Mouse (Mus musculus): Measurements from ENCODE around the gene Cacng6. TPM values are rescaled to one million over a fixed set of nuclear protein-coding genes. Genes with fewer than 3 reads are reported as not detected.

The Cacng6 gene
- polyA plus RNA-seq, 1 experiment: 0.12 TPM

DNA sequence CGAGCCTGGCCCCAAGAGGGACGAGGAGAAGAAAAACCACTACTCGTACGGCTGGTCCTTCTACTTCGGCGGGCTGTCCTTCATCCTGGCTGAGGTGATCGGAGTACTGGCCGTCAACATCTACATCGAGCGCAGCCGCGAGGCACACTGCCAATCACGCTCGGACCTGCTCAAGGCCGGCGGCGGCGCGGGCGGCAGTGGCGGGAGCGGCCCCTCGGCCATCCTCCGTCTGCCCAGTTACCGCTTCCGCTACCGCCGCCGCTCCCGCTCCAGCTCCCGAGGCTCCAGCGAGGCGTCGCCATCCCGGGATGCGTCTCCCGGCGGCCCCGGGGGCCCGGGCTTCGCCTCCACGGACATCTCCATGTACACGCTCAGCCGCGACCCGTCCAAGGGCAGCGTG, 9.1 kb upstream of the Cacng6 start:
- no peak for DNase-seq (ENCODE audit: low read depth, low spot score)
- WGBS: under 1% methylated on average over 47 of the region's 47 CpGs

- DNase-seq (ENCODE audit: low read depth, low spot score): no peak
- 1% methylated on average over 59 of the region's 60 CpGs for WGBS
Measured at GRCm38 (mm10) chr7:3415378-3415777, 8.6 kb upstream of the Cacng6 start.

GRCm38 (mm10) chr7:3419941-3420340, 4.1 kb upstream of the Cacng6 start:
- no peak for DNase-seq (ENCODE audit: low read depth, low spot score)
- 40% methylated on average over 6 of the region's 6 CpGs for WGBS

DNA sequence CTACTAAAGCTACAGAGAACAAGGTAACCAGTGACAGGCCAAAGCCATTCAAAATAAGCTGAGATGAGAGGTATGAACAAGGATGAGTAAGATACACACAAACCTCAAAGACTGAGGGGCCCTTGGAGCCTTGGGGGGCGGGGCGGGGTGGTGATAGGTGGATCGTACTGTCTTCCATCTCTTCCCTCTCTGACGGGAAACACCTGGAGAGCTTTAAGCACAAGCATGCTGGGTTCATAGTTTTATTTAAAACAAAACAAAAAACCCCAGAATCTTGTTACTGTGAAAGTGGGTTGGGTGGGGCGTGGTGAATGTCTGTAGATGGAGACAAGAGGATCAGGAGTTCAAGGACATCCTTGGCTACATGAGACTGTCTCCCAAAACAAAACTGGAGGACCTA, 3.5 kb upstream of the Cacng6 start:
- no peak for DNase-seq (ENCODE audit: low read depth, low spot score)
- 58% methylated on average over 5 of the region's 5 CpGs for whole genome bisulfite sequencing

DNA sequence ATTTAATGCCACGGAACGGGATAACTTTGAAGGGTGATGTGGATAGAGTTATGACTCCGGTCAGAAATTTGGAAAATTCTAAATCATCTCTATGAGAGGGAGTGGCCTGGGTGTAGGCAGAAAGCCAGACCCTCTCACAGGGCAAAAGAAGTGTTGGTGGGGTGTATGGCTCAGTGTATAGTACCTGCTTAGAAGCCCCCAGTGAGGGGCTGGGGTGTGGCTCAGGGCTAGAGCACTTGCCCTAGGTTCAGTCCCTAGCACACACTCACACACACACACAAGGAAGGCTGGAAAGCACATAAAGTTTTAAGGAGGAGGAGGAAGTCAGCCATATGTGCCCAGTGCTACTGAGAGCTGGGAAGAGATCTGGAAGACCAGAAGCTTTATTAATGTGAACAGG, 2.7 kb upstream of the Cacng6 start:
- WGBS: 72% methylated on average over 3 of the region's 3 CpGs
- DNase-seq (ENCODE audit: low read depth, low spot score): no peak

DNA sequence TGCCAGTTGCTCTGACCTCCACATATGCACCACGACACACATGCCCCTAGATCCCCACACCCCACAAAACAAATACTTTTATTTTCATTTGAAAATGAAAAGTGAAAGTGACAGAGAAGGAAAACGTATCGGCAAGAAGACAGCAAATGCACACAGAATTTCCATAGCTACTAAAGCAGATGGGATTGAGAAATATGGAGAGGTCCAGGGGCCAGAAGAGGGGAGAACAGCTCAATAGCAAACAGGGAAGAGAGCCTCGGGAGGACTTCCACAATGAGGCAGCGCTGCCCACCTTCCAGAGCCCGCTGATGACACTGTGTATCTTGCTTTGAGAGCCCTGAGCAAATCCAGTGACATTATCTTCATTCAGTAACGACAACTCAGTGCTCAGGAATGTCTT, 1.9 kb upstream of the Cacng6 start:
- 30% methylated on average over 7 of the region's 7 CpGs for WGBS
- DNase-seq (ENCODE audit: low read depth, low spot score): no peak

DNA sequence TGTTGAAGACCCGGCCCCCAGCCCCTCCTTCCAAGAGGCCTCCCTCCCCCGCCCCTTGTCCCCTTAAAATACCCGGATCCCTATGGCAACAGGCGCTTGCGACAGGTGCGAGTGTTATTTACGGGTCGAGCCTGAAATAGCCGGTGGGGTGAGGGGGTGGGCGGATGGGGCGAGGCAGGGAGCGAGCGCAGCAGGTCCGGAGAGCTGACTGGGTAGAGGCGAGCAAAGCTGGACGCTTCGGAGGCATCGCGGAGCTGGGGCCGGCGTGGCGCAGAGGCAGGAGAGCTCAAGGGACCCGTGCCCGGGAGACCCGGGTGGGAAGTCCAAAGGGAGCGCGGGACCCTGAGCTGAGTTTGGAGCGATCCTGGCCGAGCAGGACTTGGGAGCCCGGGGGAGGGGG, 565 bp upstream of the Cacng6 start:
- 4% methylated on average over 25 of the region's 30 CpGs for WGBS
- DNase-seq (ENCODE audit: low read depth, low spot score): no peak

DNA sequence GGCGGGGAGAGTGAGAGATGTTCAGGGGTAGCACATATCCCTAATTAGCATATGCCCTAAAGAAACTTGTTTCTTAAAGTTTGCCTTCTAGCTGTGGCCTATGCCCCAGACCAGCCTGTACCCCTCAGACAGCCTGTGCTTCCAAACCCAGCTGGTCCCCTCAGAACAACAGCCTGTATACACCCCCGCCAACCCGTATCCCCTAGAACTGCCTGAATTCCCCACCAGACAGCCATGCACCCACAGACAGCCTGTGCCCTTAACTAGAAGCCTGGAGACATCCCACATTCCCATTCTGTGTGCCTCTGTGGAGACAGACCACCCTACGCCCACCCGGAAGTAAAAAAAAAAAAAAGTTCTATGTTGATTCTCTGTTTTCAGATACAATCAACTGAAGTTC, 1.1 kb downstream of the Cacng6 start:
- WGBS: 82% methylated on average over 5 of the region's 5 CpGs
- no peak for DNase-seq (ENCODE audit: low read depth, low spot score)

GRCm38 (mm10) chr7:3430161-3430560, 6.2 kb downstream of the Cacng6 start:
- no peak for DNase-seq (ENCODE audit: low read depth, low spot score)
- 70% methylated on average over 6 of the region's 6 CpGs for WGBS

GRCm38 (mm10) chr7:3432066-3432465, 8.1 kb downstream of the Cacng6 start:
- no peak for DNase-seq (ENCODE audit: low read depth, low spot score)
- 90% methylated on average over 1 of the region's 1 CpGs for WGBS

- no peak for DNase-seq (ENCODE audit: low read depth, low spot score)
- WGBS: 29% methylated on average over 5 of the region's 5 CpGs
Measured at GRCm38 (mm10) chr7:3437941-3438340, 13.9 kb downstream of the Cacng6 start.

- DNase-seq (ENCODE audit: low read depth, low spot score): no peak
- 87% methylated on average over 11 of the region's 11 CpGs for WGBS
Measured at GRCm38 (mm10) chr7:3439984-3440383, 16.0 kb downstream of the Cacng6 start.

DNA sequence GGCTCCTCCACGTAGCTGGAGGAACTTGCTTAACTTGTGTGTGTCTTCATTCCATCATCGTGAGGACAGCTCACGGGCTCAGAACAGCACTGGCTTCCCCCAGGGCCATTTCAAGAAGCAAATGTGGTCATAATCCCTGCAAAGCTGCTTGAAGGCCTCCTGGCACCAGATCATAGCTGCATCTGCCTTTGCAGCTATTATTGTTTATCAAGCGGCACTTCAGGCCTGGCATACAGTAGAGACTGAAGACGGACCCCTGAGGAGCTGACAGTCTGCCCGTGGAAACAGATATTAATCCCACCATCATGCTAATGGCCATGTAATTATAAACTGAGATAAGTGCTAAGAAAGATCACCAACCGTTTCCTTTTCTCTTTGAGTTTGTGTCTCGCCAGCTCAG, 16.5 kb downstream of the Cacng6 start:
- no peak for DNase-seq (ENCODE audit: low read depth, low spot score)
- 66% methylated on average over 8 of the region's 8 CpGs for WGBS

DNA sequence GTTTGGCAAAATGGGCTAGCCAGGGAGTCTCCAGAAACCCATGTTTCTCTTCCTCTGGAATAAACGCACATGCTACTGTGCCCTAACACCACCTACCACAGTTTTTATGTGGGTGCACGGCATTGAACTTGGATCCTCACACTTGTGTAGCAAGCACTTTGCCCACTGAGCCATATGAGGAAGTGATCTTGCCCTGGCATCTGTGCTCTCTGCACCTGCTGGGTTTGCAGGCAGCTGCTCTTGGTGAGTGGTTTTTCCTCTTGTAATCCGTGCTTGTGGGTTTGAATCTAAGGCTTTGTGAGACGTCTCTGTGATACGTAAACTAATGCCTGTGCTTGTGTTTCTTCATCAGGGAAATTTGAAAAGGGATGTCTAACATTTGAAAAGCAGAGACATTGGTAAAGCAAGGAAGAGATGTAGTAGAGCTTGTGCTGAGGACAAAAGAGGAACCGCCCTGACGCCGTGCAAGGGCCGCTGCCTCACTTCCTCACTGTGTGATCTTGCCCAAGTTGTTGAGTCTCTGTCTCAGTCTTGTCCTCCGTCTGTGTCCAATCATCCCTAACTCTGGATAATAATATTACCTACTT, 18.6 kb downstream of the Cacng6 start:
- 69% methylated on average over 10 of the region's 10 CpGs for WGBS
- DNase-seq (ENCODE audit: low read depth, low spot score): no peak

- WGBS: 53% methylated on average over 3 of the region's 3 CpGs
- no peak for DNase-seq (ENCODE audit: low read depth, low spot score)
Measured at GRCm38 (mm10) chr7:3444678-3445077, 20.7 kb downstream of the Cacng6 start.

GRCm38 (mm10) chr7:3446584-3446983, 22.6 kb downstream of the Cacng6 start:
- WGBS: 65% methylated on average over 3 of the region's 3 CpGs
- DNase-seq (ENCODE audit: low read depth, low spot score): no peak

DNA sequence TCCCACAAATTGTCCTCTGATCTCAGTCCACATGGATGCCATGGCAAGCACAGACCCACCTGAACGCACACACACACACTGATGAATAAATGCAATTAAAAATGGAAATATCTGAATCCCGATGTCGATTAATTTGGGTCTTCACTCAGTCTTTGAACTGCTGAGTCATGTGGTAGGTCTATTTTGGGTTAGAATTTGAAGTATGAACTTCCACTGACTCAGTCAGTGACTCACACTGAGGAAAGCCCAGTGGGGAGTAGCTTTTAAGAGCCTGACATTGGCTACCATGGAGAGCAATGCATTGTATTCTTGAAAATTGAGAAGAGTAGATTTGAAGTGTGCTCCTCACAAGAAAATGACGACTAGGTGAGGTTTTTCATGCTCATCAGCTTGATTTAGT, 23.0 kb downstream of the Cacng6 start:
- 66% methylated on average over 4 of the region's 4 CpGs for WGBS
- no peak for DNase-seq (ENCODE audit: low read depth, low spot score)

DNA sequence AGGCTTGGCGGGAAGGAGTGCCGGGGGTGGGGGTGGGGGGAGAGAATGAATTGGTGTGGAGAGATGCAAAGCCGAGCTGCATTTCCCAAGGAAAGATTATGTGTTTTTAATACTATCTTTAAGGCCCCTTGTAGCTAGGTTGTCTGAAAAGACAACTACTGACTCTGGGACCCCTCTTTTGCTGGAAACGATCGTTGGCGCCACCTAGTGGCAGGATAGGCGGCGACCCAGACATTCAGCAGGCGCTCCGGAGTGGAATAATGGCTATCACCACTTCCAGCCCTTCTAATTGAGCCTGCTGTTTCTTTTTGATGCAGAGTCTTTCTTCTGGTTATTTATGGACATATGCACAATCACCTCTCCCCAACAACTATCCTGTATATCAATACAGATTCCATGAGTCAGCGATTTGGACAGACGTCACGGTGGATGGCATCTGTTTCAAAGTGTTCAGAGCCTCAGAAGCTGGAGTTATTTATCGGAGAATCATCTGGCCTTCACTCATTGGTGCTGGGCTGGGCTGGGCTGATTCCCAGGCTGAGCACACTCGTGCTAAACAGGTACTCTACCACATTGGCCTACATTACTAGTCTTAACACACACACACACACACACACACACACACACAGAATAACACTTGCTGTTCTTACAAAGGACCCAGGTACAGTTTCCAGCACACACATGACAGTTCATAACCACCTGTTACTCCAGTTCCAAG, 24.9 kb downstream of the Cacng6 start:
- DNase-seq (ENCODE audit: low read depth, low spot score): peak; percentile 3
- 24% methylated on average over 15 of the region's 15 CpGs for WGBS

GRCm38 (mm10) chr7:3450671-3451070, 26.7 kb downstream of the Cacng6 start:
- no peak for DNase-seq (ENCODE audit: low read depth, low spot score)
- WGBS: 52% methylated on average over 5 of the region's 5 CpGs

- WGBS: 41% methylated on average over 6 of the region's 6 CpGs
- no peak for DNase-seq (ENCODE audit: low read depth, low spot score)
Measured at GRCm38 (mm10) chr7:3451161-3451560, 27.2 kb downstream of the Cacng6 start.

DNA sequence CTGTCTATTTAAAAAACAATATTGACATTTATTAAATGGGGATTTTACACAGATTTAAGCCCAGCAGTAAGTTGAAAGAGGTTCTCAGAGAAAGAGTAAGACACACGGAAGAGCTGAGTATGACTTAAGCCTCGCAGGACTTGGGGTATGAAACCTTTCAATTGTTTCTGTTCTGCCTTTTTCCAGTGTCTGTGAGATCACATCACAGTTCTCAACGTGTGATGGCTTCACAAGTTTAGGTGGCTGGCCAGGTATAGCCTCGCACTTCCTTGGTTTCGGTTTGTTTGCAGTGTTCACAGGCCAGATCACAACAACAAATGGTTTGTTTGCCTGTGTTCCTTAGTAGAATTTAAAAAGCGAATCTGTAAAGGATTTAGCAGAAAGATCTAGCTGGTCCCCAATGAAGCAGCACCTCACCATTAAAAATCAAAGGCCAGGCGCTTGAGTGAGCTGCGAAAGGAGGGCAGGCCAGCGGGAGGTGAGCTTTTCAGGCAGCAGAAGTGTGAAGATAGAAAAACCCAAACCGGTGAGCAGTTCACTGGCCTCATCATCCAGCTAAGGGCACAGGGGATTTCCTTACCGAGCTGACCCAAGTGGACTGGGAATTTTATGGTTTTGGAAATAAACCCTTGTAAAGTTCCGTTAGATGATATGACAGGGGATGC, 29.0 kb downstream of the Cacng6 start:
- DNase-seq (ENCODE audit: low read depth, low spot score): no peak
- WGBS: 52% methylated on average over 12 of the region's 12 CpGs

All from large intestine, adult 2 months (tissue).